Mouse (Mus musculus): ENCODE measurements around the gene Gstt4.
"Not testable (repeated sequence)": the region's sequence is repeated elsewhere in the genome, so short reads cannot be mapped to it uniquely, and the experiment has no call there.

Gstt4 gene

GRCm38 (mm10) chr10:75822443-75822842, at the start of gene Gstt4:
TSS of gene Gstt4 (minus strand) at chr10:75822543.
- in situ Hi-C loops (cut with MboI, MseI), result loop anchor here (25.0 kb wide), 1 partner anchor 1185 kb away; no protein-coding TSS in a partner anchor

- in situ Hi-C loops (cut with MboI, MseI), result no loop called here
Observed at GRCm38 (mm10) chr10:75861587-75861986, 39.2 kb upstream of the Gstt4 start.

GRCm38 (mm10) chr10:75860746-75861145, 38.4 kb upstream of the Gstt4 start:
- in situ Hi-C loops (cut with MboI, MseI), result no loop called here

- in situ Hi-C loops (cut with MboI, MseI), result loop anchor here (5.0 kb wide), 1 partner anchor 118 kb away; no protein-coding TSS in a partner anchor
Observed at GRCm38 (mm10) chr10:75859786-75860470, 37.6 kb upstream of the Gstt4 start, which contains the start of gene Mif. TSS of gene Mif (minus strand) at chr10:75860240.

GRCm38 (mm10) chr10:75859107-75859746, 36.9 kb upstream of the Gstt4 start:
- in situ Hi-C loops (cut with MboI, MseI), result loop anchor here (5.0 kb wide), 1 partner anchor 117 kb away; no protein-coding TSS in a partner anchor

GRCm38 (mm10) chr10:75857598-75857997, 35.3 kb upstream of the Gstt4 start:
- in situ Hi-C loops (cut with MboI, MseI), result loop anchor here (5.0 kb wide), 1 partner anchor 115 kb away; no protein-coding TSS in a partner anchor

- in situ Hi-C loops (cut with MboI, MseI), result loop anchor here (5.0 kb wide), 1 partner anchor 115 kb away; no protein-coding TSS in a partner anchor
Observed at GRCm38 (mm10) chr10:75856976-75857375, 34.6 kb upstream of the Gstt4 start.

- in situ Hi-C loops (cut with MboI, MseI), result loop anchor here (5.0 kb wide), 1 partner anchor 114 kb away; no protein-coding TSS in a partner anchor
Observed at GRCm38 (mm10) chr10:75856155-75856907, 34.0 kb upstream of the Gstt4 start.

- in situ Hi-C loops (cut with MboI, MseI), result loop anchor here (5.0 kb wide), 1 partner anchor 113 kb away; no protein-coding TSS in a partner anchor
Observed at GRCm38 (mm10) chr10:75855416-75855981, 33.2 kb upstream of the Gstt4 start.

GRCm38 (mm10) chr10:75854791-75855190, 32.4 kb upstream of the Gstt4 start:
- in situ Hi-C loops (cut with MboI, MseI), result loop anchor here (5.0 kb wide), 1 partner anchor 112 kb away; no protein-coding TSS in a partner anchor

GRCm38 (mm10) chr10:75854096-75854495, 31.8 kb upstream of the Gstt4 start:
- in situ Hi-C loops (cut with MboI, MseI), result no loop called here

- in situ Hi-C loops (cut with MboI, MseI), result no loop called here
Observed at GRCm38 (mm10) chr10:75853452-75853851, 31.1 kb upstream of the Gstt4 start.

- in situ Hi-C loops (cut with MboI, MseI), result no loop called here
Observed at GRCm38 (mm10) chr10:75852539-75853125, 30.3 kb upstream of the Gstt4 start.

GRCm38 (mm10) chr10:75851681-75852080, 29.3 kb upstream of the Gstt4 start:
- in situ Hi-C loops (cut with MboI, MseI), result no loop called here

GRCm38 (mm10) chr10:75851076-75851475, 28.7 kb upstream of the Gstt4 start:
- in situ Hi-C loops (cut with MboI, MseI), result no loop called here

- in situ Hi-C loops (cut with MboI, MseI), result no loop called here
Observed at GRCm38 (mm10) chr10:75848382-75848781, 26.0 kb upstream of the Gstt4 start.

- in situ Hi-C loops (cut with MboI, MseI), result no loop called here
Observed at GRCm38 (mm10) chr10:75845306-75845930, 23.1 kb upstream of the Gstt4 start.

- in situ Hi-C loops (cut with MboI, MseI), result no loop called here
Observed at GRCm38 (mm10) chr10:75844800-75845199, 22.5 kb upstream of the Gstt4 start.

GRCm38 (mm10) chr10:75843898-75844297, 21.6 kb upstream of the Gstt4 start:
- in situ Hi-C loops (cut with MboI, MseI), result not testable (repeated sequence)

- in situ Hi-C loops (cut with MboI, MseI), result no loop called here
Observed at GRCm38 (mm10) chr10:75839092-75839491, 16.7 kb upstream of the Gstt4 start.

Measured in T-helper 1 cell (primary cell).